Mouse (Mus musculus) kidney, postnatal 0 days (tissue): ENCODE data around the gene Zfp523. TPM values are rescaled to one million over a fixed set of nuclear protein-coding genes. Genes with fewer than 3 reads are reported as not detected.

Source experiments
- ATAC-seq: fragments of 200-750 bp; cut with Nextera tagmentation; replicated peaks from 2 replicates; pipeline ENCODE4 v1.8.0; 2017; ENCODE audit warnings: low read depth, moderate number of reproducible peaks, moderate TSS enrichment, moderate library complexity; ENCODE audit not compliant: low FRiP score
- DNase-seq: peaks from one replicate; pipeline ENCODE4 v3.0.0-alpha.2; 2016; ENCODE audit warnings: low spot score
- H3K27ac ChIP-seq: fragments of 300-500 bp; sonication (generic); 2 replicates; pipeline ENCODE4 v1.5.1; 2014; ENCODE audit warnings: mild to moderate bottlenecking
- H3K27me3 ChIP-seq: fragments of 300-500 bp; sonication (generic); 2 replicates; pipeline ENCODE4 v1.6.1; 2014; ENCODE audit warnings: low read length, mixed read lengths; ENCODE audit not compliant: insufficient read depth
- H3K36me3 ChIP-seq: fragments of 300-500 bp; sonication (generic); 2 replicates; pipeline ENCODE4 v1.6.1; 2014; ENCODE audit warnings: low read length, mixed read lengths; ENCODE audit not compliant: insufficient read depth
- H3K4me1 ChIP-seq: fragments of 300-500 bp; sonication (generic); replicated peaks from 2 replicates; pipeline ENCODE4 v1.6.1; 2014; ENCODE audit warnings: antibody characterized with exemption, low read length, mixed read lengths; ENCODE audit not compliant: insufficient read depth
- H3K4me2 ChIP-seq: fragments of 300-500 bp; sonication (generic); 2 replicates; pipeline ENCODE4 v1.6.1; 2014; ENCODE audit warnings: mild to moderate bottlenecking, low read length, moderate library complexity, mixed read lengths
- H3K4me3 ChIP-seq: fragments of 300-500 bp; sonication (generic); replicated peaks from 2 replicates; pipeline ENCODE4 v1.5.1; 2014; ENCODE audit warnings: low read depth, low read length
- H3K9ac ChIP-seq: fragments of 300-500 bp; sonication (generic); 2 replicates; pipeline ENCODE4 v1.6.1; 2014; ENCODE audit warnings: low read depth, low read length
- H3K9me3 ChIP-seq: fragments of 300-500 bp; sonication (generic); replicated peaks from 2 replicates; pipeline ENCODE4 v1.6.1; 2016; ENCODE audit warnings: low read length, inconsistent platforms, mixed read lengths
- CTCF ChIP-seq: IDR thresholded peaks from 2 replicates; pipeline ENCODE4 v1.5.1; 2016; ENCODE audit warnings: antibody characterized with exemption, low read depth, mild to moderate bottlenecking, moderate library complexity
- WGBS: fragments of 180-500 bp; shearing (Covaris S2); extraction: QIAGEN DNeasy Blood & Tissue Kit; methylation state at CpG from one replicate; pipeline ENCODE4 v1.1.7; 2014; 5-methylcytosine and 5-hydroxymethylcytosine counted together
- polyA plus RNA-seq: library from polyadenylated mRNA; unstranded; fragments of >200 nt; fragmentation: Nextera tagmentation; extraction: Ambion mirVana; gene quantifications from 2 replicates; pipeline ENCODE4 v1.2.1, GENCODE M21; 2015

Gene Zfp523
- polyA plus RNA-seq, 1 experiment from 2014 or later: 32.4 TPM

DNA sequence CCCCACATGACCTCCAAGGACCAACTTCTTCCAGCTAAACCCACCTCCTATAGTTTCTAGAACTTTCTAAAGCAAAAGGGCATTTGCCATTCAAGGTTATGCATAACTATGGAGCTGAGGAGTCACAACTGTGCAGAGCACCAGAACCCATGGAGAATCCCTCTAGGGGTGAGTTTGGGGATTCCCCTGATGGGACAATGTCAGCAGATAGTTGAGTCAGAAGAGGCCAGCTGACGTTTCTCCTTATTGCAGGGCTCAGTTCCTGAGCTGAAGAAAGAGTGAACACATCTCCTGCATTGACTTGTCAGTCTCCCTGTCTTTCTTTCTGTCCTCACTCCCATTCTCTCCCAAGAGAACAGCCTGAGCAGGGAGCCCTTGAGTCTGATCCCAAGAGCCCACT, 15.8 kb downstream of the Zfp523 start:
- H3K4me3 ChIP-seq: no peak overlapping the region
- H3K9ac ChIP-seq: no peak overlapping the region
- H3K27me3 ChIP-seq: no peaks in the 10 kb centered on the region
- no peaks in the 10 kb centered on the region for H3K4me1 ChIP-seq
- no peak overlapping the region for H3K4me2 ChIP-seq
- H3K9me3 ChIP-seq: no peaks in the 10 kb centered on the region
- ATAC-seq (no peak), DNase-seq (no peak)
- no peak overlapping the region for H3K27ac ChIP-seq
- peaks cover 44% of the 10 kb centered on the region for H3K36me3 ChIP-seq
- 50% methylated on average over 1 of the region's 1 CpGs for WGBS
- TF ChIP-seq CTCF: no peak

DNA sequence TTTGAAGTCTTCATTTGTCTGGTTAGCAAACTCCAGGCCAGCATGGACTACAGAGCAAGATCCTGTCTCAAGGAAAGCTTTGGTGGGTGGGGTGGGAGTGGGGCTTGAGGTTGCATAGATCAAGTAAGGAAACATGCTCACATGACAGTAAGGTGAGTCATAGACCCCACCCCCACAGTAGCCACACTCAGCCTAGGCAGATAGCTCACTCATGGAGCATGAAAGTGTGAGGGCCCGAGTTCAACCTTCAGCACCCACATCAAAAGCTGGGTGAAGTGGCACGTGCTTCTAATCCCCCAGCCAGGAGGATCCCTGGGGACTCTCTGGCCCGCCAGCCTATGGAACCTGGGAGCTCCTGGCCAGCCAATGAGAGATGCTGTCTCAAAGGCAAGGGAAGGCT, 16.6 kb downstream of the Zfp523 start:
- no peak for DNase-seq

DNA sequence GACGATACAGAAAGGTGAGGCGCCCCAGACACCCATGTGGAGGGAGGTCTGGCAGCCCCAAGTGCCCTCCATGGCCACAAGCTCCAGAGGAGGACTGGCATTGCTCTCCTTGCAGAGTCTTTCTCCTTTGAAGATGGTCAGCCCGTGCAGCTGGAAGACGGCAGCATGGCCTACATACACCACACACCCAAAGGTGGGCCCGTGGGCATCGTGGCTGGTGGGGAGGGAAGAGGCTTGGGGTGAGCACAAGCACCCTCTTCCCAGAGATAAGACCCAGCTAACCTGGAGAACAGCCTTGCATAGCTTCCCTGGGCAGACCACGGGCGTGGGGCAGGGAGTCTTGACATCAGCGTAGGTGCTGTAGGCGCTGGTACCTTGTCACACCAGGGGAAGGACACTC, 18.1 kb downstream of the Zfp523 start:
- no peak overlapping the region for H3K4me3 ChIP-seq
- no peaks in the 10 kb centered on the region for H3K4me1 ChIP-seq
- no peak for ATAC-seq
- peaks cover 50% of the 10 kb centered on the region for H3K36me3 ChIP-seq
- H3K27ac ChIP-seq: no peak overlapping the region
- WGBS: 97% methylated on average over 10 of the region's 10 CpGs
- H3K9me3 ChIP-seq: no peaks in the 10 kb centered on the region
- H3K4me2 ChIP-seq: no peak overlapping the region
- no peaks in the 10 kb centered on the region for H3K27me3 ChIP-seq
- TF ChIP-seq CTCF: no peak
- H3K9ac ChIP-seq: no peak overlapping the region
- DNase-seq: no peak

More for the DNA sequence above, 16.6 kb downstream of the Zfp523 start:
- Histone ChIP-seq H3K9ac (no peak overlapping the region), H3K4me2 (no peak overlapping the region), H3K4me1 (no peaks in the 10 kb centered on the region), H3K4me3 (no peak overlapping the region), H3K9me3 (no peaks in the 10 kb centered on the region), H3K36me3 (peaks cover 50% of the 10 kb centered on the region), H3K27ac (no peak overlapping the region), H3K27me3 (no peaks in the 10 kb centered on the region)
- TF ChIP-seq CTCF: no peak
- ATAC-seq: no peak
- WGBS: 78% methylated on average over 3 of the region's 3 CpGs

DNA sequence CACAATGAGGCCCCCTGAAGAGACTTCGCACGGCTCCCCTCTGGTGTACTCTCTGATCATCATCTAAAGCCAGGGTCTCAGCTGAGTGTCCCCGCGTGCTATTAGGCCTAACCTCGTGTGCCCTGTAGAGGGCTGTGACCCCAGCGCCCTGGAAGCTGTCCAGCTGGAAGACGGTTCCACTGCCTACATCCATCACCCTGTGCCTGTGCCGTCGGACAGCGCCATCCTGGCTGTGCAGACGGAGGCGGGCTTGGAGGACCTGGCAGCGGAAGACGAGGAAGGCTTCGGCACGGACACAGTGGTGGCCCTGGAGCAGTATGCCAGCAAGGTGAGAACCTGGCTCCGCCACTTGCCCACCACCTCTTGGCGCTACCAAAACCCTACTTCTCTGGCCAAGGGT, 20.7 kb downstream of the Zfp523 start:
- no peak for TF ChIP-seq CTCF
- no peak for ATAC-seq
- Histone ChIP-seq H3K36me3 (peaks cover 50% of the 10 kb centered on the region), H3K4me1 (no peaks in the 10 kb centered on the region), H3K4me2 (no peak overlapping the region), H3K4me3 (no peak overlapping the region), H3K9me3 (no peaks in the 10 kb centered on the region), H3K27me3 (no peaks in the 10 kb centered on the region), H3K27ac (no peak overlapping the region), H3K9ac (no peak overlapping the region)
- WGBS: 63% methylated on average over 18 of the region's 18 CpGs
- no peak for DNase-seq

DNA sequence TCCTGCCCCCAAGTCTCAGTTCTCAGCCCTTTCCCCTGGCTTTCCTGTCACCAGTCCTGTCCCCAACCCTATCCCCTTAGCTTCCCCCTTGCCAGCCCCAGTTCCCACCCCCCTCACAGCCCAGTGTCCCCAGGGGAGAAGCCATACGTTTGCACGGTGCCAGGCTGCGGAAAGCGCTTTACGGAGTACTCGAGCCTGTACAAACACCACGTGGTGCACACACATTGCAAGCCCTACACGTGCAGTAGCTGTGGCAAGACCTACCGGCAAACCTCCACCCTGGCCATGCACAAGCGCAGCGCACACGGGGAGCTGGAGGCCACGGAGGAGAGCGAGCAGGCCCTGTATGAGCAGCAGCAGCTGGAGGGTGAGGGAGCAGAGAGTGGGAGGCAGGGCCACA, 25.1 kb downstream of the Zfp523 start:
- Histone ChIP-seq H3K9ac (no peak overlapping the region), H3K9me3 (no peaks in the 10 kb centered on the region), H3K4me3 (no peak overlapping the region), H3K27ac (no peak overlapping the region), H3K27me3 (no peaks in the 10 kb centered on the region), H3K4me1 (0 out of 2 replicates have a peak, but pooled peaks cover 2% of the 10 kb centered on the region), H3K36me3 (peaks cover 35% of the 10 kb centered on the region), H3K4me2 (no peak overlapping the region)
- ATAC-seq (no peak), DNase-seq (no peak)
- no peak for TF ChIP-seq CTCF
- 78% methylated on average over 14 of the region's 14 CpGs for WGBS

DNA sequence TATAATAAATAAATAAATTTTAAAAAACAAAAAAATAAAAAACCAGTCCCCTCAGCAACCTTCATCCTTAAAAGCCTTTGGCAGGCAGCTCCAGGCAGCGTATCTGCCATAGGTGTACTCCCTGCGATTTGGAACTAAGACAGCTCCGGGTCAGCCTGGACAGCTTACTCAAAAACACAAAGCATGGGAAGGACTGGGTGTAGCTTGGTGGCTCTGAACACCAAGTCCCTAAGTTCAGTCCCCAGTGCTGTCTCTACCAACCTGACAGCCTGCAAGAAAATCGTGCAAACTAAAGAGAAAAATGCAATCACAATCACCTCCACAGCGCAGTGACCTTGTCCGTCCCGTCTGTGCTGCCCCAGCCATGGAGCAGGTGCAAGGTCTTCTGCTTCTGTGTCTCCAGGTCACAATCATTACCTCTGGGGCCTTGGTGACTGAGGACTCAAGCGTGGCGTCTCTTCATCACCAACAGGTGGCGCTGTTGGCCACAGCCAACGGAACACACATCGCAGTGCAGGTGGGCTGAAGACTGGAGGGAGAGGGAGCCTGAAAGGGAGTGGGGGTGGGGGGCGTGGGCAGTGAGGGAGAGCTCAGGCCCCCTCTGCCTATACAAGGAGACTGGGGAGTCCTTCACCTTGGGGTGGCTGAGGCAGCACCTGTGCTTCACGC, 27.3 kb downstream of the Zfp523 start:
- Histone ChIP-seq H3K9me3 (no peaks in the 10 kb centered on the region), H3K4me1 (peaks cover 14% of the 10 kb centered on the region), H3K4me2 (no peak overlapping the region), H3K27me3 (no peaks in the 10 kb centered on the region), H3K27ac (no peak overlapping the region), H3K4me3 (no peak overlapping the region), H3K9ac (no peak overlapping the region), H3K36me3 (peaks cover 28% of the 10 kb centered on the region)
- 38% methylated on average over 14 of the region's 14 CpGs for WGBS
- DNase-seq (peak; percentile 54), ATAC-seq (no peak)
- TF ChIP-seq CTCF: peak; percentile 88

DNA sequence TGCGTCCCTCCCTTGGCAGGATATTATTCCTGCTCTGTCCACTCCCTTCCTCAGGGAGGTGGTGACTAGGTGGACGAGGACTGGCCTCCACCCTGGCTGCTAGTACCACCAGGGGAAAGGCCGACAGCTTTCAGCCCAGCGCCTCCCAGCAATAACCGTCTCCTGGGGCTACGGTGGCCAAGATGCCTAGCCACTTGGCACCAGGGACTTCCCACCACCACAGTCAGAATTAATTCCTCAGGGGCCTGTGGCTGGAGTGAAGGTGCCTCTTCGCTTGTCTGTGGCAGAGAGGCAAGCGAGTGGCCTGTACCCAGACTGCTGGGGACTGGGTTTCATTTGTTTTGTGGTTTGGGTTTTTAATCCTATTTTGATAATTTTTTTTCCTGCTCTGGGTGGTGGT, 28.5 kb downstream of the Zfp523 start:
- no peaks in the 10 kb centered on the region for H3K27me3 ChIP-seq
- ATAC-seq (no peak), DNase-seq (no peak)
- peaks cover 14% of the 10 kb centered on the region for H3K4me1 ChIP-seq
- H3K27ac ChIP-seq: no peak overlapping the region
- H3K4me2 ChIP-seq: no peak overlapping the region
- H3K4me3 ChIP-seq: no peak overlapping the region
- no peaks in the 10 kb centered on the region for H3K9me3 ChIP-seq
- 86% methylated on average over 8 of the region's 8 CpGs for WGBS
- no peak for TF ChIP-seq CTCF
- H3K9ac ChIP-seq: no peak overlapping the region
- H3K36me3 ChIP-seq: peaks cover 21% of the 10 kb centered on the region
